Mouse (Mus musculus): Measurements from ENCODE around the gene Dvl2. TPM values are rescaled to one million over a fixed set of nuclear protein-coding genes. Genes with fewer than 3 reads are reported as not detected.

The Dvl2 gene
- polyA plus RNA-seq, 1 experiment = 28.6 TPM

DNA sequence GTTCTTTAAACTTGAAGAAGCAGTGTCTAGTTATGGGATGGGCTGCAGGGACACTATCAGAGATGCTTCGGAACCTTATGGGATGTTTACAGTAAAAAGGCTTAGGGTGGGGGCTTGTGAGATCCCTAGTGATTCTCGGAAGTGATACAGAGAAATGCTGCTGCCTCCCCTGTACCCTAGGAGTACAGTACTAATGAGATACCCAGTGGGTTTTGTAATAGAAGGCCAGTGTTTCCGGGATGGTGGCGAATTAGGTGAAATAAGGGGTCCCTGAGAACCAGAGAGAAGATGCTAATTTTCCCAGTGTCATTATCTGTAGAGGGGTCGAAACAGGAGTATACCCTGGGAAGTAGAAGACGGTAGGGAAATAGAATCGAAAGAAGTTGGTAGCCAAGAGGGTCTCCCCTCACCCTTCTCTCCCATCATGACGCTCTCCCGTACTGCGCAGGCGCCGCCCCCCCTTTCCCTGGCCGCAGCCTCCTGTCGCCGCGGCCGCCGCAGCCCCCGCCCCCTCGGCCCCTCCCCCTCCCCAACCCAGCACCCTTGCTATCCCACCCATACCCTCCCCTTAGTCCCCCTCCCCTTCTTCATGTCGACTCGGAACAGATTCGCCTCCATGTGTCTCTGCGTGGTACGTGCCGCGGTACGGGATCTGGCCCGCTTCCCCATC is 23.2 kb downstream of the Dvl2 start:
- H3K4me3 ChIP-seq (replicated peaks) = no peak overlapping the region
- no peak for TF ChIP-seq GATA1 (IDR thresholded peaks at IDR 0.05; ENCODE audit: borderline replicate concordance, low read length)
- TF ChIP-seq FLI1 (IDR thresholded peaks at IDR 0.05; ENCODE audit: low read length) = no peak
- no peaks in the 10 kb centered on the region for H3K36me3 ChIP-seq (replicated peaks; ENCODE audit: low read length)
- no peaks in the 10 kb centered on the region for H3K9me3 ChIP-seq
- H3K4me1 ChIP-seq = peaks cover 73% of the 10 kb centered on the region
- H3K27me3 ChIP-seq (replicated peaks) = no peaks in the 10 kb centered on the region

DNA sequence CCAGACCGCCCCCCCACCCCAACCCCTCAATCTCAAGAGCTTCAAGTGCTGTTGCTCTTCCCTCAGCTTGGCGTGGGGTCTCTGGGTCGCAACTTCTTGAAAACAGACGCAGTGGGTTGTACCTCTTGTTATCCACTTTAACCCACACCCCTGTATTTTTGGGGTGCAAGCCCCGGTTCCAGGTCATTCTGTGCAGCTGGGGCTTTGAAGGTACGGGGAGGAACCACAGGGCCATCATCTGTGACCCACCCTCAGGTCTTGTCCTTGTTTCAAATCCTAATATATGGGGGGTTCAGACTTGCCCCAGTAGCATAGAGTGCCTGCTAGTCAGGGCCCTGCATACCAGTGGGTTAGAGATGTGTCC is 23.7 kb downstream of the Dvl2 start:
- Histone ChIP-seq H3K36me3 (replicated peaks; ENCODE audit: low read length) (no peaks in the 10 kb centered on the region), H3K4me3 (replicated peaks) (no peak overlapping the region), H3K4me1 (peaks cover 73% of the 10 kb centered on the region), H3K9me3 (no peaks in the 10 kb centered on the region), H3K27me3 (replicated peaks) (no peaks in the 10 kb centered on the region)
- TF ChIP-seq FLI1 (IDR thresholded peaks at IDR 0.05; ENCODE audit: low read length) (no peak), GATA1 (IDR thresholded peaks at IDR 0.05; ENCODE audit: borderline replicate concordance, low read length) (no peak)

DNA sequence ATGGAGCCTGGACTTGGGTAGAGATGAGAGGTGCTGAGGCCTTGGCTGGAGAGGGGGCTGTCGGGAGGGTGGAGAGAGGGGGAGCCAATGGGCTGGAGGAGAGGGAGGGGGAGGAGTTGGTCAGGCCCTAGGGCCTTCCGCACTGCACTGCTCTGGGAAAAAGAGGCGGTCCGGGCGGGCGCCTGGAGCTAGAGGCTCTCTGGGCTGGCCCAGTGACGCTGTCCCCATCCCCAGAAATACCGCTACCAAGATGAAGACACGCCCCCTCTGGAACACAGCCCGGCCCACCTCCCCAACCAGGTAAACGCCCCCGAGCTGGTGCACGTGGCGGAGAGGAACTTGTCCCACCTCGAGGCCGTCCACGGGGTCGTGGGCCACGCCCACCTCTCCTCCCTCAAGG is 26.3 kb downstream of the Dvl2 start:
- Histone ChIP-seq H3K9me3 (no peaks in the 10 kb centered on the region), H3K4me1 (peaks cover 54% of the 10 kb centered on the region), H3K4me3 (replicated peaks) (no peak overlapping the region), H3K36me3 (replicated peaks; ENCODE audit: low read length) (peaks cover 18% of the 10 kb centered on the region), H3K27me3 (replicated peaks) (no peaks in the 10 kb centered on the region)
- TF ChIP-seq GATA1 (IDR thresholded peaks at IDR 0.05; ENCODE audit: borderline replicate concordance, low read length) (no peak), FLI1 (IDR thresholded peaks at IDR 0.05; ENCODE audit: low read length) (no peak)

DNA sequence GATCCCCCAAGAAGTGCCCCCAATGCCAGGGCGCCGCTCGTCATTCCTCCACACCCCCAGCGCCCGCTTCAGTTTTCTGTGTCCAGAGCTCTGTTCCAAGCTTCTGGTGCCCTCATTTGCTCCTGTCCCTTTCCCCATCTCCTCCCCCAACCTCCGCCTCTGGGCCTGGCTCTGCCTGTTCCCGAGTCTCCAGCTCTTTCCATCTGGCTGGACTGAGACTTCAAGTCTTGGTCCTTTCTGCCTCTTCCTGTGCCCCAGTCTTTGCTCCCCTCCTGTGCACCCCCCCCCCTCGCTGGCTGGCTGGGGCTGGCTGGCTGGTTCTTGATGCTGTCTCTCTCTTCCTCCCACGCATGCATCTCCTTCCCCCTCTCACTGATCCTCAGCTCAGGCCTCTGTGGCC is 27.0 kb downstream of the Dvl2 start:
- Histone ChIP-seq H3K36me3 (replicated peaks; ENCODE audit: low read length) (peaks cover 25% of the 10 kb centered on the region), H3K4me3 (replicated peaks) (no peak overlapping the region), H3K9me3 (no peaks in the 10 kb centered on the region), H3K27me3 (replicated peaks) (no peaks in the 10 kb centered on the region), H3K4me1 (peaks cover 47% of the 10 kb centered on the region)
- TF ChIP-seq GATA1 (IDR thresholded peaks at IDR 0.05; ENCODE audit: borderline replicate concordance, low read length) = no peak

DNA sequence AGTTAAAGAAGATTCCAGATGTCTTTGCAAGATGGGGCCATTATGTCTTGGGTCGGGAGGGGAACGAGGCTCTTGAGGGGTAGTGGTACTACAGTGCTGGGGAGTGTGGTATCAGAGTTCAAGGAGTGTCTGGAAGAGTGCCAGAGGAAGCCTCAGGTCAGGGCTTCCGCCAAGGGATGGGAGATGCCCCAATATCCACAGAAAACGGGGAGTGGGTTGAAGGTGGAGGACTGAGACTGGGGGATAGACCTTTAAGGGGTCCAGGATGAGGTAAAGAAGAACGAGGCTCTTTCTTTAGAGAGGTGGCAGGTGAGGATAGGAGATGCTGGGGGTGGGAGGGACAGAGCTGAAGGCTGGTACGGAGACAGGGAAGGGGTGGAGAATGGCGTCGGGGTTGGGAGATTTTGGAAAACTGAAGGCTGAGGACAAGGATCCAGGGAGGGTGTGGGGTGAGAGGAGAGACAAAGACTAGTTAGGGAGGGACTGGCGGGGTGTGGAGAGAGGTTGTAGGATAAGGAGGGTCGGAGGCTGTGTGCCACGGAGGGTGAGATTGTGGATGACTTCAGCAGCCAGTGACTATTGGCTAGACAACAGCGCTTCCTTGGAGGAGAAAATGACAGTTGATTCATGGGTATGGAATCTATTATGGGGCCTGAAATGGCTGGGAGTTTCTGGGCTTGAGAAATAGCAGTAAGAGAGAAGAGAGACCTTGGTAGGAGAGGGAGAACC is 28.2 kb downstream of the Dvl2 start:
- Histone ChIP-seq H3K4me1 (peaks cover 47% of the 10 kb centered on the region), H3K4me3 (replicated peaks) (no peak overlapping the region), H3K9me3 (no peaks in the 10 kb centered on the region), H3K36me3 (replicated peaks; ENCODE audit: low read length) (peaks cover 33% of the 10 kb centered on the region), H3K27me3 (replicated peaks) (no peaks in the 10 kb centered on the region)
- no peak for TF ChIP-seq GATA1 (IDR thresholded peaks at IDR 0.05; ENCODE audit: borderline replicate concordance, low read length)
- no peak for TF ChIP-seq FLI1 (IDR thresholded peaks at IDR 0.05; ENCODE audit: low read length)

DNA sequence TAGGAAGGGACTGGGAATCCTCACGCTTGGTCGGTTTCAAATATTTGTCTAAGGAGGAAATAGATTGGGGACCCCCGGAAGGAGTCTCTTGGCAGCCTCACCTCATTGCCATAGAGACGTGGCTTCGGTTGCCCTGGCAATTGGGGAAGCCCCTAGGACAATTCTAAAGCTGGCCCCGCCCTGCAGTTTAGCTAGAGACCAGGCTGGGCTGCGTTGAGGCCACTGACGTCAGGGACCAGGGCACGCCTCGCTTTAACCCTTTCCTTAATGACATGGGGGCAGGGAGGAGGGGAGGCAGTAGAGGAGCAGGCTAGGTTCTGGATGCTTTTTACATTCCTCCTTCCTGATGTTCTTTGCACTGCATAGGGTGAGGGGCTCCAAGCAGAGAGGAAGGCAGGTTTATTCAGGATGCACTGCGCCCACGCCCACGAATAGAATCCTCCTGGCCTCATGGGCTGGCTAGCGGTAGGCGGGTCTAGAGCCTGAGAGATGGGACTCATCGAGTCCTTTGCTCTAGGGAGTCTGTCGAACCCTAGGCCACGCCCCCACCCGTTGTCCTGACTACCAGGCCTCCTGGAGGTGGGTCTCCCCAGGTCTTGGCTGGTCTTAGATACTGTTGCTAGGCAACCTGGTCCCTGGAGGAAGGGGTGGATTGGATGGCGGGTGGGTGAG is 28.9 kb downstream of the Dvl2 start:
- Histone ChIP-seq H3K4me3 (replicated peaks) (peak overlapping the region; percentile 76), H3K27me3 (replicated peaks) (no peaks in the 10 kb centered on the region), H3K9me3 (no peaks in the 10 kb centered on the region), H3K36me3 (replicated peaks; ENCODE audit: low read length) (peaks cover 37% of the 10 kb centered on the region), H3K4me1 (peaks cover 43% of the 10 kb centered on the region)
- TF ChIP-seq FLI1 (IDR thresholded peaks at IDR 0.05; ENCODE audit: low read length) = no peak
- no peak for TF ChIP-seq GATA1 (IDR thresholded peaks at IDR 0.05; ENCODE audit: borderline replicate concordance, low read length)

DNA sequence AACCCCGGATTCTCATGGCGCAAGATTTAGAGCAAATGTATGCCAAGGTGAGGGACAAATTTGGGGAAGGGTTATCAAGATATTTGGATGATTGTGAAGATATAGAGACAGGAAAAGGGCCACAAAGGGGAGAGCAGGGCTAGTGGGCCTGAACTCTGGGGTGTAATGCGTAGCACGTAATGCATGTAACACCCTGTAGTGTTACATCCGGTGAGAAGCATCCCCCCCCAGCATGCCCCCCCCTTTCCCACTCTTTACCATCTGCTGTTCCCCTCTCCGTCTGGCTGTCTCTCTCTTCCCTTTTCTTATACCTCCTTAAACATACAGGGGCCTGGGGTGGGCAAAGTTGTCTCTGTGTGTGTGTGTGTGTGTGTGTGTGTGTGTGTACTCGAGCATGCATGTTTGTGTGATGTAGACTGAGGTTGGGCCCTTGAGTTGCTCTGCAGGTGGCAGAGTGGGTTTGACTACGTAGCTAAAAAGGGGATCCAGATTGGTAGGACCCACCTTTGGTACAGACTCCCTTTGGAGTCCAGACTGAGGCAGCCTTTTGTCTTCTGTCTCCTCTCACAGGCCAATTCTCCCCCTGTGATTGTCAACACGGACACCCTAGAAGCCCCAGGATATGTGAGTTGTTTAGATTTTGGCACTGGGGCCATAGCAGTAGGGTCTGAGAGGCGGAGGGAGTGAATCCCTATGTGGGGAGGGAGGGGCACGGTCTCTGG is 29.6 kb downstream of the Dvl2 start:
- H3K27me3 ChIP-seq (replicated peaks) = no peaks in the 10 kb centered on the region
- no peak for TF ChIP-seq GATA1 (IDR thresholded peaks at IDR 0.05; ENCODE audit: borderline replicate concordance, low read length)
- TF ChIP-seq FLI1 (IDR thresholded peaks at IDR 0.05; ENCODE audit: low read length) = no peak
- H3K4me3 ChIP-seq (replicated peaks) = no peak overlapping the region
- peaks cover 40% of the 10 kb centered on the region for H3K4me1 ChIP-seq
- no peaks in the 10 kb centered on the region for H3K9me3 ChIP-seq
- peaks cover 41% of the 10 kb centered on the region for H3K36me3 ChIP-seq (replicated peaks; ENCODE audit: low read length)

DNA sequence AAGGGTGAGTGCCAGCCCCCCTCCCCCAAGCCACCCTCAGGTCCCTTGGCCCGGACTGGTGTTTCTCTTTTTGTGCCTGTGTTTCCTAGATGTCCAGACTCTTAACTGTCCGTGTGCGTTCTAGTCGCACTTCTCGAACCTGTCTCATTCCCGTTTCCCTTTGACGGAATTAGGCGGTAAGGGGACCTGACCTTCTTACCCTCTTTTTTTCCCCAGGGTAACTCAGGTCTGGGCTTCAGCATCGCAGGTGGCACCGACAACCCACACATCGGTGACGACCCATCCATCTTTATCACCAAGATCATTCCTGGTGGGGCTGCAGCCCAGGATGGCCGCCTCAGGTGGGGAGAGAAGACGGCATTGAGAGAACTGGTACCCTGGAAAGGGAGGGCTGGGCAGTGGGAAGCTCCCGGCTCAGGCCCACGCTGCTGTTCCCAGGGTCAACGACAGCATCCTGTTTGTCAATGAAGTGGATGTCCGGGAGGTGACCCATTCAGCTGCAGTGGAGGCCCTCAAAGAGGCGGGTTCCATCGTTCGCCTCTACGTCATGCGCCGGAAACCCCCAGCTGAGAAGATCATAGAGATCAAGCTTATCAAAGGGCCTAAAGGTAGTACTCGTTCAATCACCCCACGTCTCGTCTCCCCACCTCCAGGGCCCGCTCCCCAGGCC is 30.4 kb downstream of the Dvl2 start:
- H3K4me1 ChIP-seq = peaks cover 41% of the 10 kb centered on the region
- H3K4me3 ChIP-seq (replicated peaks) = no peak overlapping the region
- no peaks in the 10 kb centered on the region for H3K9me3 ChIP-seq
- no peak for TF ChIP-seq GATA1 (IDR thresholded peaks at IDR 0.05; ENCODE audit: borderline replicate concordance, low read length)
- TF ChIP-seq FLI1 (IDR thresholded peaks at IDR 0.05; ENCODE audit: low read length) = no peak
- no peaks in the 10 kb centered on the region for H3K27me3 ChIP-seq (replicated peaks)
- H3K36me3 ChIP-seq (replicated peaks; ENCODE audit: low read length) = peaks cover 41% of the 10 kb centered on the region

DNA sequence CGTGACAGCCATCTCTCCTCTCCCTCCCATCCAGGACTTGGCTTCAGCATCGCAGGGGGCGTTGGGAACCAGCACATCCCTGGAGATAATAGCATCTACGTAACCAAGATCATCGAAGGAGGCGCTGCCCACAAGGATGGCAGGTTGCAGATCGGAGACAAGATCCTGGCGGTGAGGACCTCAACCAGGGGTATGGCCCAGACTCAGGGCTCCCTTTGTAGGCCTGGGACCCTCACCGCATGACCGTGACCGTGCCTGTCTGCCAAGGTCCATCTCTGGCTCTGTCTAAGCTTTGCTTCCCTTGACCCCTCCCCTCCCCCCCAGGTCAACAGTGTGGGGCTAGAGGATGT is 30.9 kb downstream of the Dvl2 start:
- Histone ChIP-seq H3K27me3 (replicated peaks) (no peaks in the 10 kb centered on the region), H3K4me3 (replicated peaks) (no peak overlapping the region), H3K4me1 (peaks cover 40% of the 10 kb centered on the region), H3K36me3 (replicated peaks; ENCODE audit: low read length) (peaks cover 41% of the 10 kb centered on the region), H3K9me3 (no peaks in the 10 kb centered on the region)
- no peak for TF ChIP-seq GATA1 (IDR thresholded peaks at IDR 0.05; ENCODE audit: borderline replicate concordance, low read length)
- TF ChIP-seq FLI1 (IDR thresholded peaks at IDR 0.05; ENCODE audit: low read length) = no peak
